Mouse (Mus musculus) erythroblast, embryonic 14.5 days (primary cell): ENCODE measurements around the gene Nme4. TPM values are rescaled to one million over a fixed set of nuclear protein-coding genes. Genes with fewer than 3 reads are reported as not detected.

Experiments used
- H3K27me3 ChIP-seq: 2 replicates; pipeline ENCODE4 v1.6.1; 2012; ENCODE audit warnings: inconsistent platforms; ENCODE audit not compliant: control insufficient read depth
- H3K36me3 ChIP-seq: 2 replicates; pipeline ENCODE4 v1.6.1; 2012; ENCODE audit warnings: mild to moderate bottlenecking, inconsistent platforms; ENCODE audit not compliant: control insufficient read depth
- H3K4me1 ChIP-seq: 2 replicates; pipeline ENCODE4 v1.6.1; 2012; ENCODE audit warnings: inconsistent platforms; ENCODE audit not compliant: control insufficient read depth
- H3K4me3 ChIP-seq: replicated peaks from 2 replicates; pipeline ENCODE3; 2012; ENCODE audit warnings: moderate library complexity, mild to moderate bottlenecking, inconsistent platforms
- H3K9me3 ChIP-seq: 2 replicates; pipeline ENCODE4 v1.6.1; 2012; ENCODE audit warnings: low read length, inconsistent platforms, mixed read lengths; ENCODE audit not compliant: control insufficient read depth
- GATA1 ChIP-seq: IDR thresholded peaks from 2 replicates; pipeline ENCODE4 v1.6.1; 2012; ENCODE audit warnings: low read length, inconsistent platforms, mixed read lengths
- TAL1 ChIP-seq: IDR thresholded peaks from 3 replicates; pipeline ENCODE4 v1.6.1; 2012; ENCODE audit warnings: low read length, inconsistent platforms, mixed read lengths
- polyA plus RNA-seq: library from polyadenylated mRNA; stranded (reverse); fragments of >175 nt; gene quantifications from 2 replicates; pipeline ENCODE4 v1.2.3, GENCODE M21; 2012

Nme4 gene
- 5.5 and 9.0 TPM in 2 replicates for polyA plus RNA-seq

GRCm38 (mm10) chr17:26095121-26095740, at the start of gene Nme4:
Gene Nme4, minus strand, starts transcription at chr17:26095602.
- Histone ChIP-seq H3K4me1 (peaks cover 34% of the 10 kb centered on the region), H3K4me3 (peak within 1 kb of the TSS; percentile 69), H3K36me3 (peaks cover 12% of the 10 kb centered on the region), H3K9me3 (peaks cover 3% of the 10 kb centered on the region), H3K27me3 (no peaks in the 10 kb centered on the region; the same call in 1 of the 2 replicates)
- TF ChIP-seq TAL1 (no peak), GATA1 (no peak)

DNA sequence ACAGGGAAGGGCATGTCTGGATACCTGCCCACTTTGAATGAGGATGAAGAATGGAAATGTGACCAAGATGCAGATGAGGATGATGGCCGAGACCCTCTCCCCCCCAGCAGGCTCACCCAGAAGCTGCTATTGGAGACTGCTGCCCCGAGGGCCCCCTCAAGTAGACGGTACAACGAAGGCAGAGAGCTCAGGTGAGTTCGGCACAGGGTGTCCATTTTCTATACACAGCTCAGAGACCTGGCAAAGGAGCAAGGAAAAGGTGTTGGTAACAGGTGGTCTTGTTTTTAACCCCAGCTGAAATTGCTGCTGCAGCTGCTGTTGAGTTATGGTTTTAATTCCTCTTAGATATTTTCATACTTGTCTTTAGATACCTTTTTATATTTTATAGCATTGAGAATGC, 48.0 kb upstream of the Nme4 start:
- Histone ChIP-seq H3K4me1 (peaks cover 32% of the 10 kb centered on the region), H3K36me3 (peaks cover 59% of the 10 kb centered on the region)
- TF ChIP-seq GATA1 (no peak), TAL1 (no peak)

GRCm38 (mm10) chr17:26142796-26143195, 47.4 kb upstream of the Nme4 start:
- H3K4me3 ChIP-seq = no peak overlapping the region
- H3K36me3 ChIP-seq = peaks cover 54% of the 10 kb centered on the region
- H3K9me3 ChIP-seq = no peaks in the 10 kb centered on the region
- H3K4me1 ChIP-seq = peaks cover 37% of the 10 kb centered on the region
- TF ChIP-seq GATA1 (no peak), TAL1 (no peak)
- H3K27me3 ChIP-seq = no peaks in the 10 kb centered on the region

More for the DNA sequence above, 48.0 kb upstream of the Nme4 start:
- Histone ChIP-seq H3K4me3 (no peak overlapping the region), H3K27me3 (no peaks in the 10 kb centered on the region), H3K9me3 (no peaks in the 10 kb centered on the region)

GRCm38 (mm10) chr17:26138901-26139381, 43.5 kb upstream of the Nme4 start:
- peaks cover 42% of the 10 kb centered on the region for H3K4me1 ChIP-seq
- peaks cover 21% of the 10 kb centered on the region for H3K36me3 ChIP-seq
- TF ChIP-seq TAL1 = no peak
- no peak for TF ChIP-seq GATA1

DNA sequence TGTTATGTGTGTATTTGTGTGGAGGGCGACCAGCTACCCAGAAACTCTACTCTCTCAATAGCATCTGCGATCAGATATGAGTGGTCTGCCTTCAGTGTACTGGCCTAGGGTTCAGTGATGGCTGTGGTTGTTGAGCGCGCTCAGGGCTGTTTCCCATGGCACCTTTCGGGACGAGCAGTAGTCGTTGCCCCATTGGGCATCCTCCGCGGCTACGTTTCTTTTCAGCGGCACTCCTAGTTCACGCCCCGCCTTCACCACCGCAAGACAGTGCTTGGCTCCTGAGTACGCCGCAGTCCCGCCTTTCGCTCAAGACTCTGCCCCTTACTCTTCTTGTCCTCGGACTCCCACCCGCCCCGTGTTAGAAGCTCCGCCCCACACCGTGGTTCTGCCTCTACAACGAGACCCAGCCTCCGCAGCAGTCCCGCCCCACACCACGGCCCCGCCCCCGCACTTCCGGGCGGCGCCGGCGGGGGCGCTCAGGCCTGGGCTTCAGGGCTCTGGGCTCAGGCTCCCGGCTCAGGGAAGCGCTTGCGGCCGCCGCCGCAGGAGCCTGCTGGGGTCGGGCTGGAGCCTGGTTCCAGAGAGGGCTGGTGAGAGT, 42.9 kb upstream of the Nme4 start, which contains the start of gene Axin1:
Gene Axin1 (plus strand): TSS at position 450 of the 598 bp plus-strand sequence.
- TF ChIP-seq GATA1 (no peak; the same call in 1 of the 2 replicates), TAL1 (no peak)
- Histone ChIP-seq H3K4me1 (peaks cover 42% of the 10 kb centered on the region), H3K4me3 (peak within 1 kb of the TSS; percentile 93), H3K27me3 (no peaks in the 10 kb centered on the region), H3K9me3 (no peaks in the 10 kb centered on the region), H3K36me3 (peaks cover 16% of the 10 kb centered on the region)

More at GRCm38 (mm10) chr17:26138901-26139381, 43.5 kb upstream of the Nme4 start:
- Histone ChIP-seq H3K27me3 (no peaks in the 10 kb centered on the region), H3K9me3 (no peaks in the 10 kb centered on the region), H3K4me3 (peak overlapping the region; percentile 93)

DNA sequence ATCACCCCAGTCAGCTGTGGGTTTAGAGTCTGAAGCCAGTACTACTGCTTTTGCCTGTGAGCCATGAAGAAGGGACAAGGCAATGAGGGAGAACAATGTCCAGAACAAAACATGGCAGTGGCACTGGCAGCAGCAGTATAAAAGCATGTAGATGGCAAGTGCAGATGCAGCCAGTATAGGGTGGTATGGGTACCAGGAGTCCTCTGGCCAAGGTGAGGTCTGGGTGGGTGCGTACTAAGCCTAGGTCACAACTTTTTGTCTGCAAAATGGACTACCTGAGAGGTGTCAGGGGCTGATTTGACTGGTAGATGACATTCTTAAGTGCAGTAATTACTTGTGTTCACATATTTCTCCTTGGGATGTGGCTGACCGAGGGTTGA, 42.3 kb upstream of the Nme4 start:
- H3K27me3 ChIP-seq = no peaks in the 10 kb centered on the region
- no peaks in the 10 kb centered on the region for H3K9me3 ChIP-seq
- peak overlapping the region; percentile 93 for H3K4me3 ChIP-seq
- H3K4me1 ChIP-seq = peaks cover 37% of the 10 kb centered on the region
- H3K36me3 ChIP-seq = peaks cover 13% of the 10 kb centered on the region
- TF ChIP-seq GATA1 (no peak), TAL1 (no peak)

DNA sequence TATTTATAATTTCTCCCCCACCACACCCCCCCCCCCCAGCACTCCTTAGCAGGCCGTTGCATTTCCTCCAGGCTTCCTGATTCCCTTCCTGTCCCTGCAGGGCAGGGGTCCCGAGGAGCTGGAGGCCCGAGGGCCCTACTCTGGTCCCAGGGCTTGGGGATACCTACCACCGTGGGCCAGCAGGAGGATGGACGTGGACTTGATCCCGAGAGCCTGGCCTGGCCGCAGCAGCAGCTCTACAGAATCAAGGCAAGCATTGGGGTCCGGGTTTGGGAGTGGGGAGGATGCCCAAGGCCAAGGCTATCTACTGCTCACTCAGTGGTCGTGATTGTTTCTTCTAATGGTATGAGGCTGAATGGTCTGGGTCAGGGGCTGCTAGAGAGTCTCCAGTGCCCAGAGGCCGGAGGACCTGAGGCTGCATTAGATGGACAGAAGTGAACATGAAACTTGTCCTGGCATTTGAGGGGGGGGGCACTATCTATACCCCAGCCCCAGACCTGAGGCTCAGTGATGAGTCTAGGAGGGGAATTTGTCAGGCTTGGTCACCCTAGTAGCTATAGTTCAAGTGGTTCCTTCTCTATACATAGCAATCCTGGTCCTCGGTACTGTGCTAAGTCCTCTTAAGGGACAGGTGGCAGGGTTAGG, 41.8 kb upstream of the Nme4 start:
- peaks cover 37% of the 10 kb centered on the region for H3K4me1 ChIP-seq
- no peak for TF ChIP-seq TAL1
- no peak for TF ChIP-seq GATA1
- no peaks in the 10 kb centered on the region for H3K27me3 ChIP-seq
- peak overlapping the region; percentile 93 for H3K4me3 ChIP-seq
- peaks cover 13% of the 10 kb centered on the region for H3K36me3 ChIP-seq
- no peaks in the 10 kb centered on the region for H3K9me3 ChIP-seq

- Histone ChIP-seq H3K4me1 (peaks cover 1% of the 10 kb centered on the region), H3K4me3 (no peak overlapping the region), H3K27me3 (no peaks in the 10 kb centered on the region), H3K9me3 (no peaks in the 10 kb centered on the region), H3K36me3 (peaks cover 59% of the 10 kb centered on the region)
- TF ChIP-seq TAL1 (no peak), GATA1 (no peak)
These were observed 36.8 kb upstream of the Nme4 start for GRCm38 (mm10) chr17:26131856-26132853.
